Mouse (Mus musculus): ENCODE results near the gene Pigu.

- TF ChIP-seq POLR2A (IDR thresholded peaks at IDR 0.05; ENCODE audit: low read depth, low read length) (no peak), CTCF (IDR thresholded peaks at IDR 0.05; ENCODE audit: borderline replicate concordance, insufficient read depth, low read length) (no peak)
These were observed 57.7 kb downstream of the Pigu start for GRCm38 (mm10) chr2:155299563-155299962.

Measured in embryonic fibroblast, embryonic 13.5 days (primary cell).